Mouse (Mus musculus) embryonic fibroblast, embryonic 13.5 days (primary cell): Measurements from ENCODE around the gene Ppp4r1. TPM values are rescaled to one million over a fixed set of nuclear protein-coding genes. Genes with fewer than 3 reads are reported as not detected.

Experiments used
- H3K27ac ChIP-seq: 2 replicates; pipeline ENCODE4 v1.5.1; 2012; ENCODE audit warnings: low read length, control low read depth, inconsistent platforms; ENCODE audit not compliant: insufficient read depth
- H3K4me1 ChIP-seq: 2 replicates; pipeline ENCODE4 v1.6.1; 2011; ENCODE audit warnings: low read length; ENCODE audit not compliant: control insufficient read depth, insufficient read depth
- H3K4me3 ChIP-seq: 2 replicates; pipeline ENCODE4 v1.5.1; 2011; ENCODE audit warnings: mild to moderate bottlenecking, control low read depth, low read length; ENCODE audit not compliant: insufficient read depth
- CTCF ChIP-seq: IDR thresholded peaks from 2 replicates; pipeline ENCODE4 v1.5.1; 2011; ENCODE audit warnings: mild to moderate bottlenecking, control low read depth, low read length, moderate library complexity, borderline replicate concordance; ENCODE audit not compliant: insufficient read depth
- POLR2A ChIP-seq: IDR thresholded peaks from 2 replicates; pipeline ENCODE4 v1.6.1; 2011; ENCODE audit warnings: low read depth, mild to moderate bottlenecking, control low read depth, low read length, moderate library complexity
- polyA plus RNA-seq: library from polyadenylated mRNA; stranded (reverse); fragments of >200 nt; gene quantifications from 2 replicates; pipeline ENCODE4 v1.2.4, GENCODE M21; 2011; ENCODE audit warnings: low read depth; ENCODE audit not compliant: missing spikeins, insufficient read length

Ppp4r1 gene
- polyA plus RNA-seq, 1 experiment: 102 TPM

DNA sequence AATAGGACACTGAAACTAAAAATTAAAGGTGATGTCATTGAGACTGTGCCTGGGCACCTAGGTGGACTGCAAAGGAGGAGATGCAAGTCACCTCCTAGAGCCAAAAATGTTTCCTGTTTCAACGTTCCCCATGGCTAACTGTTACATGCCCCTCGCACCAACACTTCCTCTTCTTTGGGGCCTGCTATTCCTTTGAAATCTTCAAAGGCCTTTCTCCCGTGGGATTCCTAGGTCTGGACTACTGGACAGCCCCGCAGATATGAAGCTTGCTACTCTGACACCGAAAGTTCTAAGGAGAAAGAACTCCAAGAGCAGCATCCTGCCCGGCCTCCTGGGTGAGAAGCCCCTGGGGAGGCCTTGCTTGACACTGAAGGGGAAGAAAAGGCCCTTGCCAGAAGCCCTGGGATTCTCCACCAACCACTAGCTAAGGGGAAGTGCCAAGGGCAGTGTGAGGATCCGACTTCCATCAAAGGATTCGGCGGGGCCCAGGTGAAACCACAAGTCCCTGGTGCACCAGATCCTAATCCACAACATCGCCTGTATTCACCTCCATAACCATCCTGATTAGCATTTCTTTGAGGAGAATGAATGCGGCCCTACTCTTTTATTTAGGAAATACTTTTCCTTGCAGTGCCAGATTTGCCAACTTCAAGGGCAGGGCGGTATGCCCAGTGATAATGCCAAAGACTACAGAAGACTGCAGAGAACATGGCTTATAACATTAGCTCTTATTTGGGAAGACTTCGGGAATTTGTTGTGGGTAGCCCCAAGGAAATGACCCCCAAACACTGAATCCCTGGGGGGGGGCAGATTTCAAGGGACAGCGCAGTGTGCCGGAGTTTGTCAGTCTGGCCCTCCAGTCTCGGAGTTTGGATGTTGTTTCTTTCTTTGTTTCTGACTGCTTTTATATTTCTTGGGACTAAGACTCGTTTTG lies 11.1 kb upstream of the Ppp4r1 start:
- no peak for TF ChIP-seq CTCF
- Histone ChIP-seq H3K4me1 (peaks cover 28% of the 10 kb centered on the region), H3K4me3 (peak overlapping the region; percentile 98), H3K27ac (no peak overlapping the region)

DNA sequence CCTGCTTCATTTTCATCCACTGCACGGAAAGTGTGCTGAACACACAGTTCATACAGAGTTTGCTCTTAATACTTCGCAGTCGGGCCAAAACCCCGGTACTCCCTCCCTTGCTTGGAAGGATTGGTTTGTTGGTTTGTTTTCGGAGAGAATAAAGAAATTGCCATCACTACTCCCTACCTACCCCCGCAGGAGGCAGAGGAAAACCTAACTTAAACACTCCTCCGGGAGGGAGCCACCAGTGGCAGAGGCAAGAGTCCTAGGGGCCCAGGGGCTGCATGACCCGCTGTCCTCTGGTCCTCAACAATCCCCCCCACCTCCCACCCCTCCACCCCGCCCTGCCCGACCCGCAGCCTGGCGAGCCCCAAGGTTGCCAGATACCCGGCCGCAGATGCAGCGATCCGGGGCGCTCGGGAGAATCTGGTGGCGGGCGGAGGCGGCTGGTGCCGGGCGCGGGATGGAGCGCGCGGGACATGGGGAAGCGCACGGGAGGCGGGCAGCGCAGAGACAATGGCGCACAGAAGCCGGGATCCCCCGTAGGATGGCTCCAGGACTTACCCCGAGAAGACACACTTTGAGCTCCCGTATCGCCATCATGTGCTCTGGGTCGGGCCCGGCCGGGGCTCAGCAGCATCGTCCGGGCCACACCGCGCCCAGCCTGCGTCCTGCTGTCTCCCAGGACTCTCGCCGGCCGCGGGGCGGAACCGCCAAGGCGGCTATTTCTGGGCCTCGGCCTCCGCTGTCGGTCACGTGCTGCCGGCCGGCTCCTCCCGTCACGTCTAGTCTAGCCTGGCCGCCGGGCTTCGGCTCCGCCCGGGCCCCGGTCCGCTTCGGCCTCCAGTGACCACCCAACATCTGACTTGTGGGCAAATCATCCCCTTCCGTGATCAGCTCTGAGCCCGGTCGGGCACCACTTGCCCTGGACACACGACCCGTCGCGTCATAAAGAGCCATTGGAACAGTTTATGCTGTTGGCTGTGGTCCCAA lies 10.1 kb upstream of the Ppp4r1 start, which contains the start of gene Rab31:
Rab31 (minus strand) TSS at position 802 of the 984 bp plus-strand sequence.
- Histone ChIP-seq H3K4me1 (peaks cover 28% of the 10 kb centered on the region), H3K4me3 (peak within 1 kb of the TSS; percentile 98), H3K27ac (peak within 1 kb of the TSS; percentile 79)
- TF ChIP-seq CTCF (no peak), POLR2A (peak; percentile 93)

DNA sequence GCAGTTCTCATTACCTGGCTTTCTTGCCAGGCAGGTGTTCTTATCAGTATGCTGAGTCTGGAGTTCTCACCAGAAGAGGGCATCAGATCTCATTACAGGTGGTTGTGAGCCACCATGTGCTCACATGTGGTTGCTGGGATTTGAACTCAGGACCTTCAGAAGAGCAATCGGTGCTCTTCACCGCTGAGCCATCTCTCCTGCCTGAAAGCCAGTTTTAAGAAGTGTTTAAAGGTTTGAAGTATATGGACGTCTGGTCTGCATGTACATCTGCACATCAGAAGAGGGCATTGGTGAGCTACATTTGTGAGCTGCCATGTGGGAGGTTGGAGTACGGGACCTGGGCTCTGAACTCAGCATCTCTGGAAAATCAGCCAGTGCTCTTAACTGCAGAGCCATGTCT lies 8.8 kb upstream of the Ppp4r1 start:
- H3K4me3 ChIP-seq: no peak overlapping the region
- H3K27ac ChIP-seq: no peak overlapping the region
- peaks cover 23% of the 10 kb centered on the region for H3K4me1 ChIP-seq
- TF ChIP-seq CTCF (no peak), POLR2A (no peak)

DNA sequence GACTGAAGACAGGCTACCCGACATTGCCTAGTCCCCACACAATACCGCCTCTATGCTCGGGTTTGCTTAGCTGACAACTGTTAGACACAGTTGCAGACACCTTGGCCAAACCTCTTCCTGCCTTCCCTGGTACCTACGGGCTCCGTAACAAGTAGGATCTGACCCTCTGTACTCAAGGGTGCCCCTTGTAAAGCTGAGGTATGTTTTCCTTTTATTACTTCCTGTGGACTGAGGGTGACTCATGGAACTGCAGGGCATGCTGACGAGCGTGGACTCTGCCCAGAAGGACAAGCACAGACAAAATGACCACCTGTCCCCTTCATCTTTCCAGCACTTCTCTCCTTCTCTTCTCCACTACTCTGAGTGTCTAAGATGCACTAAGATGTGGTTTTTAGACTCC lies 7.9 kb upstream of the Ppp4r1 start:
- TF ChIP-seq POLR2A: no peak
- TF ChIP-seq CTCF: no peak
- no peak overlapping the region for H3K4me3 ChIP-seq
- peaks cover 18% of the 10 kb centered on the region for H3K4me1 ChIP-seq
- no peak overlapping the region for H3K27ac ChIP-seq

DNA sequence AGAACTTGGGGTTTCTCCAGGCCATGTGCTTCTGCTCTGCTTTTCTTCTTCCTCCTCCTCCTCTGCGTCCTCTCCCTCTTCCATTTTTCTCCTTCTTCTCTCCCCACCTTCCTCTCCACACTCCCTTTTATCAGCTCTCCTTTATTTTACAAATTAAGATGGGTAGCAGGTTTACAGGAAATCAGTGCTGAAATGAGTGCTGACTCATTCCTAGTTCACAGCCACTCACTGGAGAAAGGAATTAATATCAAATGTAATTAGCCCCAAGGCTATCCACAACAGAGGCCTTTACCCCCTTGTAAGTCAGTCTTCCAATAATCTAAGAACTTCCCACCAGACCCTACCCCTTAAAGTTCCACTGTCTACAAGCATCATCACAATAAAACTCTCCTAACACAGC lies 6.1 kb upstream of the Ppp4r1 start:
- Histone ChIP-seq H3K27ac (no peak overlapping the region), H3K4me1 (peaks cover 7% of the 10 kb centered on the region), H3K4me3 (no peak overlapping the region)
- TF ChIP-seq POLR2A (no peak), CTCF (no peak)

DNA sequence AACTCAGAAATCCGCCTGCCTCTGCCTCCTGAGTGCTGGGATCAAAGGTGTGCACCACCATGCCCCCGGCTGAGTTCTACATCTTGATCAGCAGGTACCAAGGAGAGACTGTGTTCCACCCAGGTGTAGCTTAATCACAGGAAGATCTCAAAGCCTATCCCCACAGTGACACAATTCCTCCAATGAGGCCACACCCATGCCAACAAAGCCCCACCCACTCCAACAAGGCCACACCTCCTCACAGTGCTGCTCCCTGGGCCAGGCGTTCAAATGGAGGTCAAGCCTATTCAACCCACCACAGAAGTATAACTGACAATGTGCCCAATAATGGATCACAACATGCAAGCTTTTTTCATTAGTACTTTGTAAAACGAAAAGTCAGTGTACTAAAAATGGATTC lies 4.9 kb upstream of the Ppp4r1 start:
- Histone ChIP-seq H3K4me3 (no peak overlapping the region), H3K27ac (no peak overlapping the region), H3K4me1 (peaks cover 7% of the 10 kb centered on the region)
- TF ChIP-seq POLR2A: no peak

DNA sequence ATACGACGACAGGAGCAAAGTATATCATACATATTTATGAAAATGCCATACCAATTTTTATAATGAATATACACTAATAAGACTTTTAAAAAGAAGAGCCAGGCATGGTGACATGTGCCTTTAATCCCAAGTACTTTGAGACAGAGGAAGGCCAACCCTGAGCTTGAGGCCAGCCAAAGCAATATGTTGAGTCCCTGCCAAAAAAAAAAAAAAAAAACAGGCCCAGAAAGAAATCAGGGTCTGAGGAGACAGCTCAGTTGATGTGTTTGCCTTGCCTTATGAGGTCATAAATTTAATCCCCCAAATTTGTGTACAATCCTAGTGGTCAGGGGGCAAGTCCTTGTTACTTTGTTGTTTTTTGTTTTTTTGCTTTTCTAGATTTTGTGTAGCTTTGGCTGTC lies 1.4 kb upstream of the Ppp4r1 start:
- Histone ChIP-seq H3K4me3 (no peak overlapping the region), H3K4me1 (no peaks in the 10 kb centered on the region), H3K27ac (no peak overlapping the region)
- no peak for TF ChIP-seq POLR2A
- no peak for TF ChIP-seq CTCF

DNA sequence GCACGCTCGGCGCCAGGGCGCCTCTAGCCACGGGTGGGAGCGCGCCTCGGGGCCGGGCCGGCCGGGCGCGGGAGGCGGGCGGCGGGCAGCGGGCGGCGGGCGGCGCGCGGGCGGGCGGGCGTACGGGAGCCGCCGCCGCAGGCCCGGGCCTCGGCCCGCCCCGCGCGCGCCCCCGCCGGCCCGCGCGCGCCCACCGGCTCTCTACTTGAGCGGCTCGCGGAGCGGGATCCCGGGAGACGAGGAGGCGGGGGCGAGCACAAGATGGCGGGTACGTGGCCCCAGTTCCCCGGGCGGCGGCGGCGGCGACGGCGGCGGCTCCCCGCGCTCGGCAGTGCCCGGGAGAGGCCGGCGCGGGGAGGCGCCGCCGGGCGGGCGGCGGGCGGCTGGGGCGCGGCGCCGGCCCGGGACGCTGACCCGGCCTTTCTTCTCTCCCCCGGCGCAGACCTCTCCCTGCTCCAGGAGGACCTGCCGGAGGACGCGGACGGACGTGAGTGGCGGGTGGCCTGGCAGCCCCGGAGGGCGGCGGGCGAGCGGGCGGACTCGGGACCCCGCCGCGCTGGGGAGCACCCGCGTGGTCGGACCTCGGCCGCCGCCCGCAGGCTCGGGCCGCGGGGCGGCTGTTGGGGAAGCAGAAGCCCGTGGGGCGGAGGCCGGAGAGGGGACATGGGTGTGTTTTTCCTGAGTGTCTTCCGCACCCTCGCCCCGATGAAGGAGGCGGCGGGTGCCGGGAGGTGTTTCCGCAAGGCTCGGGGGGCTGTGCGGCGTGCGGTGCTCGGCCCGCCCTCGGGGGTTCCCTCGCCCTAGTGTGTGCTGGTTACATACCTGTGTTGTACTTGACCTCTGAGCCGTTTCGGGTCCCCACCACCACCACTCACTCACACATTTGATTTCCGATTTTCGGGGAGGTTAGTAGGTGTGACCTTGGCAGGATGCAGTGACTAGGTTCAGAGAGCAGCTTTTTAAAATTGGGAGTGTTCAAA lies 1.1 kb downstream of the Ppp4r1 start:
- peak overlapping the region; percentile 93 for H3K27ac ChIP-seq
- H3K4me3 ChIP-seq: peak overlapping the region; percentile 77
- TF ChIP-seq CTCF (no peak), POLR2A (no peak)
- no peaks in the 10 kb centered on the region for H3K4me1 ChIP-seq
